Comparison of ENCODE assay signal across 9 mouse cellular contexts in the genomic region with DNA sequence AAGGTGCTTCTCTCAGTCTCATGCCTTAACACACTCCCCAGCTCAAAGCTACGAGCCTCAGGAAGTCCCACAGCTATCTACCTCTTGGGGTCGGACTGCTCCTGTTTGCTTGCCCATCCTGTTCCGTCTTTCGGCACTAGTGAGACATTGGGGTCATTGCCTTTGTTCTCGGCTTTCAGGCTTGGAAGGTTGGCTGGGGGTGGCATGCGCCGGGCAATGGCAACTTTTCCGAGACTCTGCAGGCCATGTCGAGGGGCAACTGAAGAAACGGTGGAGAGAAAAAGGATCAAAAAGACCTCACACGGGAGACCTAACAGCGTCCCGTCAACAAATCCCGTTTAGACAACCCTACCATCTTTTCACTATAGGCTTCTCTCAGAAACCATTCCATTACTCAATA. TPM values are rescaled to one million over a fixed set of nuclear protein-coding genes. Genes with fewer than 3 reads are reported as not detected.
A peak's percentile ranks its signal among the peaks of the same experiment; 100 is the strongest.
DNase-seq lines count a peak whose midpoint lies in the region; ATAC-seq and TF ChIP-seq lines count a peak whose summit lies in the region.
"Had no signal": no experiment of that assay in that cellular context is flagged by ENCODE, and none has a peak within 500 bp of the region (broad histone marks: within the 10 kb centered on the region; RNA-seq: fewer than 3 reads in every experiment).

No protein-coding gene starts in this region.

- no peak for DNase-seq in heart, adult 9 months (ENCODE audit: low spot score in 2 of 2)
- DNase-seq in urinary bladder, postnatal 10 days (ENCODE audit: low spot score): no peak
- DNase-seq in adrenal gland, postnatal 4 days (ENCODE audit: low spot score in 2 of 2): no peak
- no peak for DNase-seq in gastrocnemius, adult 8-10 months (ENCODE audit: low spot score in 2 of 2)
- DNase-seq: thymus, postnatal 36 days had no signal

- peaks cover 55% of the 10 kb centered on the region for H3K36me3 ChIP-seq in heart, embryonic 12.5 days
- peaks cover 50% of the 10 kb centered on the region for H3K36me3 ChIP-seq in hindbrain, embryonic 12.5 days
- peaks cover 51% of the 10 kb centered on the region for H3K36me3 ChIP-seq in midbrain, embryonic 12.5 days

- TF ChIP-seq POLR2A in cortical plate, adult 2 months (IDR thresholded peaks at IDR 0.05; ENCODE audit: extremely low read depth, insufficient read depth, low read length): no peak

- H3K9me3 ChIP-seq in heart, embryonic 12.5 days (replicated peaks): no peaks in the 10 kb centered on the region
- no peaks in the 10 kb centered on the region for H3K9me3 ChIP-seq in hindbrain, embryonic 12.5 days (replicated peaks)
- H3K9me3 ChIP-seq in midbrain, embryonic 12.5 days: no peaks in the 10 kb centered on the region

- peak overlapping the region; percentile 98 for H3K4me3 ChIP-seq in heart, embryonic 12.5 days
- H3K4me3 ChIP-seq in cortical plate, adult 2 months (ENCODE audit: insufficient read depth, low read length): peak overlapping the region; percentile 49; the same call in 1 of the 2 replicates
- peak overlapping the region; percentile 99 for H3K4me3 ChIP-seq in hindbrain, embryonic 12.5 days
- H3K4me3 ChIP-seq in midbrain, embryonic 12.5 days: peak overlapping the region; percentile 99

- TF ChIP-seq CTCF in cortical plate, adult 2 months (IDR thresholded peaks at IDR 0.05; ENCODE audit: extremely low read depth, insufficient read depth, low read length): no peak

- H3K27me3 ChIP-seq in heart, embryonic 12.5 days (replicated peaks): no peaks in the 10 kb centered on the region
- H3K27me3 ChIP-seq in hindbrain, embryonic 12.5 days: no peaks in the 10 kb centered on the region
- H3K27me3 ChIP-seq in midbrain, embryonic 12.5 days: no peaks in the 10 kb centered on the region

- H3K4me1 ChIP-seq in heart, embryonic 12.5 days (replicated peaks): peaks cover 34% of the 10 kb centered on the region
- peaks cover 3% of the 10 kb centered on the region for H3K4me1 ChIP-seq in cortical plate, adult 2 months (ENCODE audit: control insufficient read depth, insufficient read depth, low read length)
- peaks cover 33% of the 10 kb centered on the region for H3K4me1 ChIP-seq in hindbrain, embryonic 12.5 days
- H3K4me1 ChIP-seq in midbrain, embryonic 12.5 days: peaks cover 29% of the 10 kb centered on the region

- peak overlapping the region; percentile 100 for H3K9ac ChIP-seq in heart, embryonic 12.5 days
- peak overlapping the region; percentile 100; the same call in 1 of the 2 replicates for H3K9ac ChIP-seq in hindbrain, embryonic 12.5 days
- peak overlapping the region; percentile 100 for H3K9ac ChIP-seq in midbrain, embryonic 12.5 days (replicated peaks)

- peak overlapping the region; percentile 87 for H3K4me2 ChIP-seq in heart, embryonic 12.5 days
- peak overlapping the region; percentile 93 for H3K4me2 ChIP-seq in hindbrain, embryonic 12.5 days (replicated peaks)
- H3K4me2 ChIP-seq in midbrain, embryonic 12.5 days (replicated peaks): peak overlapping the region; percentile 77

- WGBS in heart, embryonic 12.5 days: 73% methylated on average over 14 of the region's 14 CpGs
- WGBS in hindbrain, embryonic 12.5 days: 77% methylated on average over 14 of the region's 14 CpGs
- WGBS in midbrain, embryonic 12.5 days: 79% methylated on average over 14 of the region's 14 CpGs

- no peak overlapping the region for H3K27ac ChIP-seq in heart, embryonic 12.5 days (ENCODE audit: poor library complexity, severe bottlenecking)
- no peak overlapping the region for H3K27ac ChIP-seq in cortical plate, adult 2 months (ENCODE audit: insufficient read depth, low read length)
- H3K27ac ChIP-seq in hindbrain, embryonic 12.5 days: no peak overlapping the region
- H3K27ac ChIP-seq in midbrain, embryonic 12.5 days (replicated peaks): no peak overlapping the region

- no peak for ATAC-seq in heart, embryonic 12.5 days (ENCODE audit: insufficient number of reproducible peaks, low FRiP score)
- no peak for ATAC-seq in hindbrain, embryonic 12.5 days (ENCODE audit: low FRiP score)
- no peak for ATAC-seq in midbrain, embryonic 12.5 days (ENCODE audit: low FRiP score, low read depth)

RNA-seq across cellular contexts. Expression of a gene that starts 2.6 kb away (rescaled TPM):
- 132 and 148 TPM in 2 replicates for polyA plus RNA-seq in heart, embryonic 12.5 days (2016; fragmentation: Nextera tagmentation; extraction: Ambion mirVana)
- polyA plus RNA-seq in cortical plate, adult 2 months (2012; rRNA removed): 269 and 273 TPM in 2 replicates
- 206 and 213 TPM in 2 replicates for polyA plus RNA-seq in hindbrain, embryonic 12.5 days (2016; fragmentation: Nextera tagmentation; extraction: Ambion mirVana)
- 236 and 239 TPM in 2 replicates for polyA plus RNA-seq in midbrain, embryonic 12.5 days (2016; fragmentation: Nextera tagmentation; extraction: Ambion mirVana)
- total RNA-seq in adrenal gland, postnatal 4 days (2021): 100 to 1,000 TPM; 264 to 295 TPM
- 10 to 100 TPM; 90.5 to 98.3 (median 94.6) TPM for total RNA-seq in gastrocnemius, adult 8-10 months (2022)

RNA-seq across cellular contexts. Expression of a gene that starts 13.7 kb away (rescaled TPM):
- 4.3 and 4.4 TPM in 2 replicates for polyA plus RNA-seq in heart, embryonic 12.5 days (2016; fragmentation: Nextera tagmentation; extraction: Ambion mirVana)
- 13.0 and 13.2 TPM in 2 replicates for polyA plus RNA-seq in cortical plate, adult 2 months (2012; rRNA removed)
- 7.8 and 7.9 TPM in 2 replicates for polyA plus RNA-seq in hindbrain, embryonic 12.5 days (2016; fragmentation: Nextera tagmentation; extraction: Ambion mirVana)
- polyA plus RNA-seq in midbrain, embryonic 12.5 days (2016; fragmentation: Nextera tagmentation; extraction: Ambion mirVana): 7.7 and 8.2 TPM in 2 replicates
- total RNA-seq in adrenal gland, postnatal 4 days (2021): 10 to 100 TPM in 1 of 2 experiments, 1 to 10 TPM in 1; 9.8 to 10.6 TPM
- total RNA-seq in gastrocnemius, adult 8-10 months (2022): under 1 TPM in 2 of 4 experiments, not detected in 2; 0.52 to 0.72 TPM

RNA-seq across cellular contexts. Expression of a gene that starts 26.1 kb away (rescaled TPM):
- polyA plus RNA-seq in heart, embryonic 12.5 days (2016; fragmentation: Nextera tagmentation; extraction: Ambion mirVana): 3.3 and 5.2 TPM in 2 replicates
- 18.9 and 20.2 TPM in 2 replicates for polyA plus RNA-seq in cortical plate, adult 2 months (2012; rRNA removed)
- 6.1 and 6.9 TPM in 2 replicates for polyA plus RNA-seq in hindbrain, embryonic 12.5 days (2016; fragmentation: Nextera tagmentation; extraction: Ambion mirVana)
- 4.7 and 9.9 TPM in 2 replicates for polyA plus RNA-seq in midbrain, embryonic 12.5 days (2016; fragmentation: Nextera tagmentation; extraction: Ambion mirVana)
- 10 to 100 TPM; 11.0 to 13.5 TPM for total RNA-seq in adrenal gland, postnatal 4 days (2021)
- total RNA-seq in gastrocnemius, adult 8-10 months (2022): under 1 TPM in 2 of 4 experiments, not detected in 2; 0.73 to 0.92 TPM

RNA-seq across cellular contexts. Expression of a gene that starts 27.1 kb away (rescaled TPM):
- 56.1 and 61.6 TPM in 2 replicates for polyA plus RNA-seq in heart, embryonic 12.5 days (2016; fragmentation: Nextera tagmentation; extraction: Ambion mirVana)
- polyA plus RNA-seq in cortical plate, adult 2 months (2012; rRNA removed): 194 and 212 TPM in 2 replicates
- polyA plus RNA-seq in hindbrain, embryonic 12.5 days (2016; fragmentation: Nextera tagmentation; extraction: Ambion mirVana): 87.9 and 88.3 TPM in 2 replicates
- 84.0 and 95.3 TPM in 2 replicates for polyA plus RNA-seq in midbrain, embryonic 12.5 days (2016; fragmentation: Nextera tagmentation; extraction: Ambion mirVana)
- 100 to 1,000 TPM; 425 to 435 TPM for total RNA-seq in adrenal gland, postnatal 4 days (2021)
- 100 to 1,000 TPM; 206 to 247 (median 236) TPM for total RNA-seq in gastrocnemius, adult 8-10 months (2022)

RNA-seq across cellular contexts. Expression of a gene that starts 30.3 kb away (rescaled TPM):
- polyA plus RNA-seq in heart, embryonic 12.5 days (2016; fragmentation: Nextera tagmentation; extraction: Ambion mirVana): 1.3 and 8.3 TPM in 2 replicates
- polyA plus RNA-seq in cortical plate, adult 2 months (2012; rRNA removed): 0.13 TPM in 2 replicates
- polyA plus RNA-seq in hindbrain, embryonic 12.5 days (2016; fragmentation: Nextera tagmentation; extraction: Ambion mirVana): 0.39 TPM in 1 of 2 replicates, not detected in the other
- 0.65 and 1.5 TPM in 2 replicates for polyA plus RNA-seq in midbrain, embryonic 12.5 days (2016; fragmentation: Nextera tagmentation; extraction: Ambion mirVana)
- total RNA-seq in adrenal gland, postnatal 4 days (2021): 10 to 100 TPM in 1 of 2 experiments, 1 to 10 TPM in 1; 6.9 to 54.4 TPM
- not detected for total RNA-seq in gastrocnemius, adult 8-10 months (2022)

Comparison
In these comparisons a context has a peak if more than half of its experiments do, and no peak if none do; other contexts are left out.
1. H3K4me3 ChIP-seq: peak in every context shown above with its lines; median percentile 99 in hindbrain, embryonic 12.5 days; 99 in midbrain, embryonic 12.5 days; 98 in heart, embryonic 12.5 days; 49 in cortical plate, adult 2 months.